Mouse (Mus musculus) brain, embryonic 14.5 days (tissue): Measurements from ENCODE around the gene Qk.

Experiments used
- CTCF ChIP-seq: fragments of 200-500 bp; IDR thresholded peaks from 2 replicates; pipeline ENCODE4 v1.5.1; 2012; ENCODE audit warnings: inconsistent platforms, mild to moderate bottlenecking, moderate library complexity, borderline replicate concordance; ENCODE audit not compliant: insufficient read depth, insufficient read length; ENCODE audit errors: extremely low read depth
- POLR2A ChIP-seq: fragments of 200-500 bp; IDR thresholded peaks from 2 replicates; pipeline ENCODE4 v1.6.1; 2012; ENCODE audit warnings: mild to moderate bottlenecking, inconsistent platforms, borderline replicate concordance; ENCODE audit not compliant: poor library complexity, insufficient read depth, insufficient read length, severe bottlenecking; ENCODE audit errors: extremely low read depth

- TF ChIP-seq POLR2A (no peak), CTCF (no peak)
Observed at GRCm38 (mm10) chr17:10209154-10209777, 110.4 kb downstream of the Qk start.
